Mouse (Mus musculus): ENCODE data around the gene Ypel1. TPM values are rescaled to one million over a fixed set of nuclear protein-coding genes. Genes with fewer than 3 reads are reported as not detected.
A peak's percentile ranks its signal among the peaks of the same experiment; 100 is the strongest.

Ypel1 gene
- total and polyA plus RNA-seq, 2 experiments from 2014 or later: 76.7 to 131 TPM

GRCm38 (mm10) chr16:17110771-17111743 is 41.6 kb downstream of the Ypel1 start, which contains the start of gene Ppil2:
Gene Ppil2 (minus strand): TSS chr16:17111257.
- DNase-seq (peak; percentile 84), ATAC-seq (peak; percentile 91)
- no peak for TF ChIP-seq CTCF (IDR thresholded peaks at IDR 0.05; ENCODE audit: low read depth)
- Histone ChIP-seq H3K9ac (peak within 1 kb of the TSS; percentile 63), H3K27me3 (ENCODE audit: insufficient read depth, low read length) (no peaks in the 10 kb centered on the region), H3K4me3 (ENCODE audit: low read depth, low read length) (peak within 1 kb of the TSS; percentile 80), H3K27ac (ENCODE audit: low read depth, low read length) (peak within 1 kb of the TSS; percentile 46; the same call in 1 of the 2 replicates), H3K4me1 (ENCODE audit: insufficient read depth) (peaks cover 8% of the 10 kb centered on the region; the same call in 1 of the 2 replicates), H3K36me3 (ENCODE audit: insufficient read depth) (peaks cover 4% of the 10 kb centered on the region), H3K9me3 (ENCODE audit: low read length) (no peaks in the 10 kb centered on the region), H3K4me2 (ENCODE audit: low read depth) (peak within 1 kb of the TSS; percentile 74)
- WGBS: 11% methylated on average over 38 of the region's 38 CpGs

- 84% methylated on average over 5 of the region's 5 CpGs for WGBS
- Histone ChIP-seq H3K9ac (no peak overlapping the region), H3K36me3 (ENCODE audit: insufficient read depth) (no peaks in the 10 kb centered on the region), H3K4me3 (ENCODE audit: low read depth, low read length) (no peak overlapping the region), H3K4me2 (ENCODE audit: low read depth) (no peak overlapping the region), H3K27ac (ENCODE audit: low read depth, low read length) (no peak overlapping the region), H3K4me1 (ENCODE audit: insufficient read depth) (no peaks in the 10 kb centered on the region), H3K27me3 (ENCODE audit: insufficient read depth, low read length) (no peaks in the 10 kb centered on the region), H3K9me3 (ENCODE audit: low read length) (no peaks in the 10 kb centered on the region)
- no peak for TF ChIP-seq CTCF (IDR thresholded peaks at IDR 0.05; ENCODE audit: low read depth)
- ATAC-seq (no peak), DNase-seq (no peak)
Observed at GRCm38 (mm10) chr16:17117309-17117799, 47.9 kb downstream of the Ypel1 start.

- Histone ChIP-seq H3K9ac (no peak overlapping the region), H3K9me3 (ENCODE audit: low read length) (no peaks in the 10 kb centered on the region), H3K4me2 (ENCODE audit: low read depth) (peak overlapping the region; percentile 34), H3K36me3 (ENCODE audit: insufficient read depth) (no peaks in the 10 kb centered on the region), H3K4me3 (ENCODE audit: low read depth, low read length) (peak overlapping the region; percentile 14), H3K27ac (ENCODE audit: low read depth, low read length) (no peak overlapping the region), H3K4me1 (ENCODE audit: insufficient read depth) (0 out of 2 replicates have a peak, but pooled peaks cover 7% of the 10 kb centered on the region), H3K27me3 (ENCODE audit: insufficient read depth, low read length) (no peaks in the 10 kb centered on the region)
- ATAC-seq: peak; percentile 47; the same call in 1 of the 2 replicates
- no peak for TF ChIP-seq CTCF (IDR thresholded peaks at IDR 0.05; ENCODE audit: low read depth)
- WGBS: 38% methylated on average over 14 of the region's 14 CpGs
- DNase-seq: no peak
Observed at GRCm38 (mm10) chr16:17121569-17121968, 52.1 kb downstream of the Ypel1 start.

GRCm38 (mm10) chr16:17124119-17124870 is 54.8 kb downstream of the Ypel1 start:
- no peak for TF ChIP-seq CTCF (IDR thresholded peaks at IDR 0.05; ENCODE audit: low read depth)
- Histone ChIP-seq H3K27ac (ENCODE audit: low read depth, low read length) (no peak overlapping the region), H3K36me3 (ENCODE audit: insufficient read depth) (no peaks in the 10 kb centered on the region), H3K9me3 (ENCODE audit: low read length) (no peaks in the 10 kb centered on the region), H3K9ac (peak overlapping the region; percentile 31; the same call in 1 of the 2 replicates), H3K4me3 (ENCODE audit: low read depth, low read length) (peak overlapping the region; percentile 27), H3K4me1 (ENCODE audit: insufficient read depth) (0 out of 2 replicates have a peak, but pooled peaks cover 7% of the 10 kb centered on the region), H3K27me3 (ENCODE audit: insufficient read depth, low read length) (no peaks in the 10 kb centered on the region), H3K4me2 (ENCODE audit: low read depth) (peak overlapping the region; percentile 53)
- ATAC-seq: peak; percentile 9; the same call in 1 of the 2 replicates
- DNase-seq: no peak
- WGBS: 4% methylated on average over 22 of the region's 22 CpGs

- Histone ChIP-seq H3K4me3 (ENCODE audit: low read depth, low read length) (peak within 1 kb of the TSS; percentile 27), H3K27me3 (ENCODE audit: insufficient read depth, low read length) (no peaks in the 10 kb centered on the region), H3K9me3 (ENCODE audit: low read length) (no peaks in the 10 kb centered on the region), H3K36me3 (ENCODE audit: insufficient read depth) (no peaks in the 10 kb centered on the region), H3K27ac (ENCODE audit: low read depth, low read length) (no peak within 1 kb of the TSS), H3K9ac (peak within 1 kb of the TSS; percentile 31; the same call in 1 of the 2 replicates), H3K4me2 (ENCODE audit: low read depth) (peak within 1 kb of the TSS; percentile 53), H3K4me1 (ENCODE audit: insufficient read depth) (0 out of 2 replicates have a peak, but pooled peaks cover 7% of the 10 kb centered on the region)
- ATAC-seq (peak; percentile 89), DNase-seq (peak; percentile 85)
- under 1% methylated on average over 25 of the region's 25 CpGs for WGBS
- 0 out of 2 replicates have a peak, but pooled peaks have one; percentile 4 for TF ChIP-seq CTCF (IDR thresholded peaks at IDR 0.05; ENCODE audit: low read depth)
Observed at GRCm38 (mm10) chr16:17124871-17125520, 55.5 kb downstream of the Ypel1 start, which contains the start of gene 2610318N02Rik. Gene 2610318N02Rik (minus strand): TSS chr16:17125167.

GRCm38 (mm10) chr16:17127292-17127691 is 57.8 kb downstream of the Ypel1 start:
- H3K4me3 ChIP-seq (ENCODE audit: low read depth, low read length): no peak overlapping the region
- H3K4me2 ChIP-seq (ENCODE audit: low read depth): no peak overlapping the region
- no peak overlapping the region for H3K9ac ChIP-seq
- no peaks in the 10 kb centered on the region for H3K27me3 ChIP-seq (ENCODE audit: insufficient read depth, low read length)
- no peak overlapping the region for H3K27ac ChIP-seq (ENCODE audit: low read depth, low read length)
- 92% methylated on average over 1 of the region's 1 CpGs for WGBS
- peak; percentile 60 for TF ChIP-seq CTCF (IDR thresholded peaks at IDR 0.05; ENCODE audit: low read depth)
- DNase-seq (no peak), ATAC-seq (no peak)
- no peaks in the 10 kb centered on the region for H3K36me3 ChIP-seq (ENCODE audit: insufficient read depth)
- 0 out of 2 replicates have a peak, but pooled peaks cover 7% of the 10 kb centered on the region for H3K4me1 ChIP-seq (ENCODE audit: insufficient read depth)
- H3K9me3 ChIP-seq (ENCODE audit: low read length): no peaks in the 10 kb centered on the region

Measured in forebrain, postnatal 0 days (tissue).